Mouse (Mus musculus) megakaryocyte, embryonic 14.5 days (primary cell): ENCODE measurements around the gene Gm10490.

Source experiments
- FLI1 ChIP-seq: IDR thresholded peaks from 2 replicates; pipeline ENCODE4 v1.6.1; 2012; ENCODE audit warnings: low read length, inconsistent platforms, mixed read lengths
- GATA1 ChIP-seq: IDR thresholded peaks from 3 replicates; pipeline ENCODE4 v1.6.1; 2012; ENCODE audit warnings: mixed read lengths, low read length, inconsistent platforms, borderline replicate concordance

GRCm38 (mm10) chrX:7879819-7880218 lies 29.5 kb upstream of the Gm10490 start:
- TF ChIP-seq GATA1 (no peak), FLI1 (no peak)
